Mouse (Mus musculus) stomach, postnatal 0 days (tissue): ENCODE measurements at regions not wholly inside any gene's neighbourhood (a gene's known extent, or its start where the extent isn't known, plus 50 kb on each side); places are given as distances from the start of the nearest gene placed in this dataset.

Experiments used
- CTCF ChIP-seq: IDR thresholded peaks from 2 replicates; pipeline ENCODE4 v1.5.1; 2016; ENCODE audit warnings: antibody characterized with exemption, low read depth, mild to moderate bottlenecking, moderate library complexity
- EP300 ChIP-seq: optimal IDR thresholded peaks from 2 replicates; pipeline ENCODE3; 2016; ENCODE audit warnings: antibody characterized with exemption

GRCm38 (mm10) chr7:40202615-40203014, 685.0 kb downstream of the Zfp619 start:
- TF ChIP-seq CTCF: no peak
- no peak for TF ChIP-seq EP300
